Mouse (Mus musculus) cerebellum, adult (tissue): ENCODE results near the gene Rab11fip5.

Source experiments
- ATAC-seq: cut with Nextera tagmentation; 2 replicates; pipeline ENCODE4 v1.9.2; 2017; ENCODE audit warnings: mild to moderate bottlenecking, moderate library complexity, mixed read lengths; ENCODE audit not compliant: insufficient number of reproducible peaks, low FRiP score, low TSS enrichment

Gene Rab11fip5

DNA sequence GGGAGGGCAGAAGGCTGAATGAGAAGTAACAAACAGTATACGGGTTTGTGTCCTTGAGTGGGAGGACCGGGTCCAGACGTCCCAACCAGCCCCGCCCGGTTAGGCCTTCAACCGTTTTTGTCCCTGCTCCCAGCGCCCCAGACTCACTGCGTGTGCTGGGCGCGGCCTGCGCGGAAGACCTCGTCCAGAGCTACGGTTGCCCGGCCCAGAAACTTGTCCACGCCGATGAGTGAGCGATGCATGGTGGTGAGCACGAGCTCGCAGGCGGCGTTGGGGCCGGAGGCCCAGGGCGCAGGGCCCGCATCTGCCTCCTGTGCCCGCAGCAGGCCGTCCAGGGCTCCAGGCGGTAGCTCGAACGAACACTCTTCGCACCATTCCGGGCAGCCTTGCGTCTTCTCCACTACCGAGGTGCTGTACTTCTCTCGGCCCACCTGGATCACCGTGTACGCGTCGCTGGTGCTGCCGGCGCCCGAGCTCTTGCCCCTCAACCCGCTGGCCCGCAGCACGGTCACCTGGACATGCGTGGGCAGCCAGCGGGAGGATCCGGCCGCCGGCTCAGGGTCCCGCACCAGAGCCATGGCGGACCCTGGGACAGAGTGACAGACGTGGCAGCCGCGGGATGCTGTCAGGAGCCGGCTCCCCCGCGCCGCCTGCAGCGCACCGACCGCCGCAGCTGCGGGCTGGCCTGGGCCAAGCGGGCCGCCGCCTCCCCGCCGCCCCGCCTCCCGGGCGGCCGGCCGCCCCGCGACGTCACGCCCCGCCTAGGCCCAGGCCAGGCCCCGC is at the start of gene Rab11fip5:
Rab11fip5 (minus strand) TSS at position 684 of the 783 bp plus-strand sequence.
- ATAC-seq, result peak; percentile 8

DNA sequence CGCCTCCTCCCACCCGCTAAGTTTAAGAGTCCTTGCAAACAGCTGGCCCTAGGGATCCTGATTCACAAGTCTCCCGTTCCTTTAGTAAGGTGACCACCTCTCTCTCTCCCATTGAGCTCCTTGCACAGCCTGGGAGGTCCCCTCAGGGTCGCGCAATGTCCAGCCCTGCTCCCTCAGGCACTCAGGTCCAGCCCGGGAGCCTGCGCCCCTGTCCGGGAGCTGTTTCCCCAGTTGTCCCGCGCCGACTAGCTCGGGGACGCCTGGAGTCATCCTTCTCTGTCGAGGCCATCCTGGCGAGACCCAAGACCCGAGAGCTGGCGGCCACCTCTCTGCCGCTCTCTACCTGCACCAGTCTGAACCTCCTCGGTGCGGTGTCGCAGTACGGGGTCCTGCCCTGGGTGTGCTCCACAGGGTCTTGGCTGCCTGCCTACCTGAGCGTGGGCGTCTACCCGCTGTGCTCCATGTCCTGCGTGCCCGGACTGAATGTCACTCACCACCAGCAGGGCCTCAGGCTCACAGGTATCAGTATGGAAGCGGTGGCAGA is 49.5 kb upstream of the Rab11fip5 start, which contains the start of gene Noto:
Noto (plus strand) TSS at position 51 of the 544 bp plus-strand sequence.
- no peak for ATAC-seq

DNA sequence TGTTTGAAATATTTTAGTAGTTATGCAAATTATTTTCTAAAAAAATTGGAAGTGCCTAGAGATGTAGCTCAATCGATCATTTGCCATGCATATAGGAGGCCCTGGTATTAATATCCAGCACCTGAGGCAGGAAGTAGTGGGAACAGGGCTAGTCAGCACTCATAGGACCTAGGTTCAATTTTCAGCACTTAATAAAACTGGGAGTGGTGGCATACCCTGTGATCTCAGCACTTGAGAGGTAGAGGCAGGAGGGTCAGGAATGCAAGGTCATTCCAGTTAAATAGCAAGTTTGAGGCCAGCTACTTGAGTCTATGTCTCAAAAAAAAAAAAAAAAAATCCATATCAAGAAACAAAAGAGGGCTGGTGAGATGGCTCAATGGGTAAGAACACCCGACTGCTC is 44.7 kb upstream of the Rab11fip5 start:
- no peak for ATAC-seq

DNA sequence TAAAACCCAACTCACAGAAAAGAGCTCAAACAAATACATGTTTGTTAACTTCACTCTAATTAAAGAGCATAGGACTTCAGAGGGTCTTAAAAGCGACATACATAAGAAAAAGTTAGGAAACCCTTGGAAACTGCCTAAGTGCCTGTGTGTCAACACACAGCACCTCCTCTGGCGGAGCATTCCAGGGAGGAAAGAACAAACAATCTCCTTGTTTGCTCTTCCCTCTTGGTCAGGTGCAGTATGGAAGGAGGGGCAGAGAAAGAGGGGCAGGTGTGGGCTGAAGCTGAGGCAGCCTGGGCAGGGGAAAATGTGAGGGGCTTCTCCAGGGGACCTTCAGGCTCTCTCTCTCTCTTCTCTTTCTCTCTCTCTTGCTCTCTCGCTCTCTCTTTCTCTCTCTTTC is 41.4 kb upstream of the Rab11fip5 start:
- ATAC-seq, result no peak

DNA sequence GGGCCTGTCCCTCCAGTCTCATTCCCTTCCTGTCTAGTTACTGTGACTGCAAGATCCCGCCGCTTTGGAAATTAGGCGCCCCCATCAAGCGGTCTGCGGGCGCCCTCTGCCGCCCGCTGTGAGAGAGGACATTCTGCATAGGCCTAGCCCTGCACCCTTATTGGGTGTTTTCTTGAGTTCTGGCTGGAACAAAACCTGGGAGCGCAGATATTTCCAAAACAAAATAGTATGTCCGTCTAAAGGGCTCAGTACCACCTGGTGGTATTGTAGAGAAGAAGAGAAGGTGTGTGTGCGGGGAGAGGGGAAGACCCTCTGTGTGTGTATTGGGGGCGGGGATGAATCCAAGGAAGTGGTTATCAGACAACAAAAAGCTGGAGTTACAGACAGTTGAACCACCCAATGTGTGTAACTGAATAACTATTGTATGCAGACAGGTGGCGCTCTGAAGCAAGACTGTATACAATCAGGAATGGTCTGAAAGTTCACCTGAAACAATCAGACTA is 36.4 kb upstream of the Rab11fip5 start:
- ATAC-seq, result 0 out of 2 replicates have a peak, but pooled peaks have one; percentile 22

DNA sequence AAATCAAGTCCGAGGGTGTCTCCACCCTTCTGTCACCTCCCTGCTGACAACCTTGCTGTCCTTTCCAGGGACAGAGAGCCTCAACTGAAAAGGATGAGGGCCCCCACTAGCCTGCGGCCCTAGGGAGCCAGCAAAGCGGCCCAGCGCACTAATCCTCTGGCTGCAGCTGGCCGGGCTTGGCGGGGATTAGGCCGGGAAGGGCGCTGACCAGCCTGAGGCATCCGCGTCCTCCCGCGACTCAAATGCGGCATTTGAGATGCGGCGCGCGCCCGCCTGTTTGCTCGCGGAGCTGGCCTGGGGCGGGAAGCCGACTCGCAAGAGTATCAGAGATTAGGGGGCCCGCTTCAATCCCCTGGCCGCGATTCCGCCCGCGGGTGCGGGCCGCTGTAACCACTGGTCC is 34.6 kb upstream of the Rab11fip5 start:
- ATAC-seq, result no peak

DNA sequence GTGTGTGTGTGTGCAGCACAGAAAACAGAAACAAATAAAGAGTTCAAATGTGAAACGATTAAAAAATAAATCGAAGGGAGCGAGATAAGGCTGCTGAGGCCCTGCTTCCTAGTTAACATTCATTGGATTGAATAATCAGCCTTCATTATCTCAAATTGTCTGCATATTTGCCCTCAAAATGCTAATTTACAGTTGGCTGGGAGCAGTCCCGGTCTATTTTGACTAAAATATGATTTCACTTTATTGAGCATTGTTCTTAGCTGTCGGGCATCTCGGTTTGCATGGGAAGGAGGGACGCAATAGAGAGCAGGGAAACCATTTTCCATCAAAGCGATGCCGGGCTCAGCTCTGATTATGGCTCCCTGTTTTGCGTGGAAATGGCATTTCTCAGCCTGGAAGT is 28.6 kb upstream of the Rab11fip5 start:
- no peak for ATAC-seq

DNA sequence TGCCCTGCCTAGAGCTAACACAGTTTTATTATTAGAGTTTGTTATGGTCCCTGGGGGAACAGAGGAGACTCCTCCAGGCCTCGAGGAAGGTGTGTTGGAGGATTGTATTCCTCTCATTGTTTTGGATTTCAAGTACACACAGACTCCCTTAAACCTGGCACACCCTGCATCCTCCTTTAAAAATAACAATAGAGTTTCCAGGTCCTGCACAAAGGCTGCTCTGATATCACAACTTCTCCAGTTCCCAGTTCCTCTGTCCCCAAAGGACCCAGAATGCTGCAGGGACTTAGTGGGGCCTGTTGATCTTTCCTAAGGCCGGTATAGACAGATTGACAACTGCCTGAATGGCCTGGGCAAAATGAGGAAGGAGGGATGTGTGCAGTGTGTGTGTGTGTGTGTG is 28.2 kb upstream of the Rab11fip5 start:
- no peak for ATAC-seq

DNA sequence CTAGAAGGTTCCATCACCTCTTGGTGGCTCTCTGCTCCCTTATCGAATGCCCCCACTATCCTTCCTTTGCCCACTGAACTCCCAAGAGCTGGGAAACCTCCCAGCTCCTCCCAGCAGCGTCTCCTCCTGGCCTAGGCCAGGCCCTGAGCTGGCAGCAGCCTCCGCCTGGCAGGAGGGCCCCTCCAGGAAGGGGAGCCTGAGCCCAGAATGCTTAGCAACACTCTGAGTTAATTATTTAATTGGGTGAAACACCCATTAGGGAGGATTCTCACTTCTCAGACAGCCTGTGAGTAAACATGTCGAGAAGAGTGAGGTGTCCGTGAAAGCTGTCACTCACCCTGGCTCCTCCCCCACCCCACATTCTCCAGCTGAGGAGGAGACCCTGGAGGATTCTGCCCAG is 25.3 kb upstream of the Rab11fip5 start:
- ATAC-seq, result no peak

DNA sequence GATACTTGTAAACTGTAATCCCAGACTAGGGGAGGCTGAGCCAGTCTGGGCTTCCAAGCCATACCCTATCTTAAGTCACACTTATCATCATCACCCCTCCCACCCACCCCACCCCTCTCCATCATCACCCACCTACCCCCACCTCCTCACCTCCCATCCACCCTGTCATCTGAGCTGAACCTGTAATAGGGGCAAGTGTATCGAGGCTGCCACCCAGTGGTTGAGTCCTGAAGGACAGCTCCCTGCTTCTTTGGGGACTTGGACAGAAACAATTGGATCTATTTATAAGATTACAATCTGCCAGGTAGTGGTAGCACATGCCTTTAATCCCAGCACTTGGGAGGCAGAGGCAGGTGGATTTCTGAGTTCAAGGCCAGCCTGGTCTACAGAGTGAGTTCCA is 22.7 kb upstream of the Rab11fip5 start:
- no peak for ATAC-seq

DNA sequence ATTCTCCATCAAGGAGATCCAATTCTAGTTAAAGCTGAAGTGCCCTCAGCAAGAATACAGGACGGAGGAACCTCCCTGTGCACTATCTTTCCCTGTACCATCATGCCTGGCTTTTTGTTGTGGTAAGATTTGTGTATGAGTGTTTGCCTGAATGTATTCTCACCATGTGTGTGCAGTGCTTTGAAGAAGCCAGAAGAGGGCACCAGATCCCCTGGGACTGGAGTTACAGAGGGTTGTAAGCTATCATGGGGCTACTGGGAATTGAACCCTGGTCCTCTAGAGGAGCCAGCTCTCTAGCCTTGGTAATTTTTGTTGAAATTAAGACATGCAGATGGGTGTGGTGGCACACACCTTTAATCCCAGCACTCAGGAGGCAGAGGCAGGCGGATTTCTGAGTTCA is 20.9 kb upstream of the Rab11fip5 start:
- no peak for ATAC-seq

DNA sequence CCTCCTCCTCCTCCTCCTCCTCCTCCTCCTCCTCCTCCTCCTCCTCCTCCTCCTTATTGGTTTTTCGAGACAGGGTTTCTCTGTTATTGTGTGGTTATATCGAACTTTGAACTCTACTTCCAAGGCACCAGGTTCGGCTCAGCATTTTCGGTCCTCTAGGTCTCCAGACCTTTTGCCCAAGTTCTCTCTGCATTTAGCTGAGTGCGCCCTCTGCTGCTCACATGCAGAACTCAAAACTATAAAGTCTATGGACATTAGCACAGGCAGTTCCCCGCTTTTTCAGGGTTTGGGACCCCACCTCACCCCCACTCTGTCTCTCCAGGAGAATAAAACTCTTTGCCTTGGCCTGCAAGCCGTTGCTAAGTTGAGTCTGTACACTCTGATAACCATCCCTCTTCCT is 17.4 kb upstream of the Rab11fip5 start:
- no peak for ATAC-seq

DNA sequence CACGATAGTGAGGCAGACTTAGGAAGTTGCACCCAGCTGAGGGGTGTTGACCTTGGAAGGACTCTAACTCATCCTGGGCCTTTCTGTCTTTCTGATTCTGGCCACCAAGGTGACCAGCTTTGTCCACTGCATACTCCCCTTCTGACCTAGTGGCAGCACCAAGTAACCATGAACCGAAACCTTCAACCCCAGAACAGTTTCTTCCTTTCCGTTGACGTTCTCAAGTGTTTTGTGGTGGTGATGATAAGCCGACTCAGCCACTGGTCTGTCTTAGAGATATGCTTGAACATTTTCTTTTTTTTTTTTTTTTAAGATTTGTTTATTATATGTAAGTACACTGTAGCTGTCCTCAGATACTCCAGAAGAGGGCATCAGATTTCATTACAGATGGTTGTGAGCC is 14.2 kb upstream of the Rab11fip5 start:
- no peak for ATAC-seq

DNA sequence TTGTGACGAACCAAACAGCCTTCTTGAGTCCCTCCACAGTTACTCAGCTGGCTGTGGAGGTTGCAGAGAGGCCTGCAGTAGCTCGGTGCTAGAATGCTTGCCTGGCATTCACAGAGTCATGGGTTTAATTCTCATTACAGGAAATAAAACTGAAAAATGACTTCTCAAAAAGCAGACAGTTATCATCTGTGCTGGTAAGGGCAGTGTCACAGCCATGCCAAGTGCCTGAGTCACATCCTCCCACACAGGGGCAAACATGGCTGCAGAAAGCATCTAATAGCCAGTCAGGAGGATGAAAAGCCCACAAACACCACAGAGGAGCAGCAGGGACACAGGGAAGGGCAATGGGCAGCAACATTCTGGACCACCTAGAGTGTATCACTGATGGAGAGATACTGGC is 8.4 kb upstream of the Rab11fip5 start:
- ATAC-seq, result no peak

DNA sequence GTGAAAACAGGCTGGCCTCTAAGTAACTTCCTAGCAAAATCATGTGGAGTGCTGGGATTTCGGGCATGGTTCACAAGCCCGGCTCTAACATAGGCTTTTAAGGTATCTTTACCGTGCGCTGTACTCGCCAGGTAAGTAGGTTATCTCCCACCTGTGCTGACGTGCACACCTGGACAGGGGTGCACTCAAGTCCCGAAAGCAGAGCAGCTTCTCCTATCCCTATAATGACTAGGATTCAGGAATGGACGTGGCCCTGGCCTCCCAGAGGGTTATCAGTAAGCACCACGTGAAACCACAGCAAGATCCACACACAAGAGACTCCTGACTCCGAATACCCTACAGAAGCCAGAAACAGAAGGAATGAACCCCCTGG is 7.2 kb upstream of the Rab11fip5 start:
- ATAC-seq, result no peak

DNA sequence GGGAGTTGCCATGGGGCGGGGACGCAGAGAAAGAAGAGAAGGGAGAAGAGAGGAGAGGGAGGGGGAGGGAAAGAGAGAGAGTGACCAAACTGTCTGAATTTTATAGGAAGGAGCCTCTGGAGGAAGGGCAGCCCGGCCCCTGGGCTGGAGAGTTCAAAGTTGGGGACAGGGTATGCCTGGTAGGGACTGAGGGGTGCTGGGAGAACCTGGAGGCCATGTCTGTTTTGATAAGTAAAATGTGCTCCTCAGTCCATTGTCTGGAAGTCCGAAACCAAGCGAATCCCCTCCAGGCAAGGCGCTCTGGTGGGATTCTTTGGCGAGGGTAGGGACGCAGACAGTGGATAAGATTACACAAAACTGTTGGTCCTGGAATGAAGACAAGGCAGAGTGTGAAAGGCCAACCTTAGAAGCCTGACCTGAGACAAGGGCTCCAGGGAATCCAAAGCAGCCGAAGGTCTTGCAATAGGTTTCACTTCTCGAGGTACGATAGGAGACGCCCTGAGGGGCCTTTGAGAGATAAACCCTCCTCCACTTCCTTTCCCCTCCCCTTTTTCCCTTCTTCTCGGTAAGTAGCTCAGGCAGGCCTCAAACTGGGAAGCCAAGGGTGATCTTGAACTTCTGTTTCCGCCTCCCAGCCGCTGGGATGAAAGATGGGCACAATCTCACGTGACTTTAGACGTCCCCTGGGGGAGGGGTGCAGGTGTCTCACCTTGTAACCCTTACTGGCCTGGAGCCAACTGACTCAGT is 6.6 kb upstream of the Rab11fip5 start:
- ATAC-seq, result no peak

DNA sequence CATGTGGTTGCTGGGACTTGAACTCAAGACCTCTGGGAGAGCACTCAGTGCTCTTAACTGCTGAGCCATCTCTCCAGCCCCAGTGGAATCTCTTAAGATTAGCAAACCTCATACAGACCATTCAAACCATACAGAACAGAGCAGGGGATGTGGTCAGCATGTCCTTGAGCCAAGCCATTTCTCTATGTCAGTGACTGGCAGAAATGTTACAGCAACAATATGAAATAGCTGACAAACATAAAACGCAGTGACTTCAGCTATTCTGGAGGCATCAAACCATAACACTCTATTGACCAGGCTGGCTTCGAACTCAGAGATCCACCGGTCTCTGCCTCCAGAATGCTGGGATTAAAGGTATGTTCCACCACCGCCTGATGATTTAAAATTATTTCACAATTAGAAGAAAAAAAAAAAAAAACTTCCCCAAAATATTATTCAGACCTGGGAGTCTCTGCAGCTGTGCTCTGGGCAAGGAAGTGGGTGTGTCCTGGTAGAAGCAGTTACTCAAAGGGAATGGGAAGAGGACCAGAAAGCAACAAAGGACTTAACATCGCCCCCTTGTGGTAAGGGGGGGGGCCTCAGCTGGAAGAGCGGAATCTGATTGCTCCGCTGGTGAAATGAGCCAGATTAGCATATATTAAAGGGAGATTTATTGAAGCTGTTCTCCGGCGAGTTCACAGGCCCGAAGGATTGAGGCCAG is 5.9 kb upstream of the Rab11fip5 start:
- ATAC-seq, result peak; percentile 74; the same call in 1 of the 2 replicates

DNA sequence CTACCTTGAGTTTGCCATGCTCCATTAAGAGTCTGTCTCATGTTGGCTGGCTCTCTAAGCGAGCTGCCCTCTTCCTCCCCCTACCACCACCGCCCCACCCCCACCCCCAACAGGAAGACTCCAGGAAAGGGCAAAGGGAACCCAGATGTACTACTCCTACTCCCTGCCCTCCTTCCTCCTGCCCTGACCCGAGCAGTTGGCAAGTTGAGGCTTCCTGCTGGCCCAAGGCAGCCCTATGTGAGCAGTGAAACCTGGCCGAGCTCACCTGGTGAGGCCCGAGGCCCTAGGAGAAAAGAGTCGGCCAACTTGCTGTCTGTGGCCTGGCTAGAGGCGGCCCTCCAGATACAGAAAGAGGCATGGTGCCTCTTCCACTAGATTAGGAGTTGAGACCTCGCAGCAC is 4.2 kb upstream of the Rab11fip5 start:
- no peak for ATAC-seq

DNA sequence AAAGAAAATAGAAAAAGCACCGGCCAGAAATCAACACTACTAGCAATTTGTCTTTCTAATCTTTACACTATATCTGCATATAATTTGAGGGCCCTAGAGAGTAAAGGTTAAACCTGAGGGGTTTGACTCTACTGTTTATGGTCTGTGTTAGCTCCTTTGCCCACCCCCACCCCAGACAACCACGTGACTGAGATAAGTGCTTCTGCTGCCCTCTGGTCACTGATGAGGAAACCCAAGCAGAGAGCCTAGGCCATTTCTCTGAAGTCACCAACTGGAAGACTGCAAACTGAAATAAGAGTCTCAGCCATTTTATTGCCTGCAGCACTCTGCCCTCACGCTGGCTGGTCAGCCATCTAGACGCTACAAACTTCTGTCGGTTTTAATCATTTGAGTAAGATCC is 3.4 kb upstream of the Rab11fip5 start:
- no peak for ATAC-seq

DNA sequence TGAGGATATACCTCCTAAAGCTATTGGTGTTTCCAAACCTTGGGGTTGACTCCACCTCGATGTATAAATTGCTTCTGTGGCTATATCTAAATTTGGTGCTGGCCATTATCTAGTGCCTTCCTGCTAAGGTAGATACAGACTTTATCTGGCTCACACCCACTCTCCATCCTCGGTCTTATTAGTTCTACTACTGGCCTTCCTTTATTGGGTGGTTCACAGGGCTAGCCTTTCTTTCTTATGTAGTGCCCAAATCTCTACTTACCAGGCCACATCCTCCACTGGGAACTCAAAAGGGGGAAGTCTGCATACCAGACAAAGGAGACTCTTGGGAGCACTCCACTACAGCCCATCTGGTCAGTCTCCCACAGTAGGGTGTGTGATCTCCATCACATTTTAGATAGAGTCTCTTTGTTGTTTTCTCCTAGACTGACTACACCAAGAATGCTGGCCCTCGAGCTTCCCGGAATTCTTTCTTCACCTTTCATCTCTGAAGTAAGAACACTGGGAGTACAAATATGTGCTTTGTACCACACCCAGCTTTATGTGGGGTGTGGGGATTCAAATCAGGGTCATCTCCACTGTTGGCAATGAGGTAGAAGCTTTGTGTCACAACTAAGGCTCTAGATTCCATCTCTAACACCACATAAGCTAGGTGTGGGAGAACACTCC is 2.8 kb upstream of the Rab11fip5 start:
- no peak for ATAC-seq
